Mouse (Mus musculus): ENCODE measurements around the gene Zfp334. TPM values are rescaled to one million over a fixed set of nuclear protein-coding genes. Genes with fewer than 3 reads are reported as not detected.

Zfp334 gene
- polyA plus RNA-seq, 1 experiment from 2014 or later, result 22.0 TPM

- H3K9ac ChIP-seq (replicated peaks; ENCODE audit: low read length), result no peak overlapping the region
- no peaks in the 10 kb centered on the region for H3K9me3 ChIP-seq (replicated peaks; ENCODE audit: control insufficient read depth, low read length)
- peaks cover 13% of the 10 kb centered on the region; the same call in 1 of the 2 replicates for H3K4me1 ChIP-seq (ENCODE audit: control insufficient read depth, insufficient read depth, low read length)
- WGBS, result 38% methylated on average over 5 of the region's 5 CpGs
- no peak for ATAC-seq (replicated peaks; ENCODE audit: insufficient number of reproducible peaks, low FRiP score, low TSS enrichment, low read depth)
- H3K4me2 ChIP-seq (ENCODE audit: low read depth, low read length), result no peak overlapping the region
- no peaks in the 10 kb centered on the region for H3K27me3 ChIP-seq (ENCODE audit: control insufficient read depth, insufficient read depth, low read length)
- DNase-seq (ENCODE audit: low spot score), result no peak
- no peak overlapping the region for H3K4me3 ChIP-seq (ENCODE audit: low read depth, low read length)
- no peaks in the 10 kb centered on the region for H3K36me3 ChIP-seq (replicated peaks; ENCODE audit: control insufficient read depth, insufficient read depth, low read depth, low read length)
- H3K27ac ChIP-seq (replicated peaks; ENCODE audit: low read depth, low read length), result peak overlapping the region; percentile 43; the same call in 1 of the 2 replicates
These were observed 26.3 kb upstream of the Zfp334 start for GRCm38 (mm10) chr2:165414321-165414720.

GRCm38 (mm10) chr2:165413884-165414283 is 25.8 kb upstream of the Zfp334 start:
- Histone ChIP-seq H3K4me3 (ENCODE audit: low read depth, low read length) (no peak overlapping the region), H3K27ac (replicated peaks; ENCODE audit: low read depth, low read length) (no peak overlapping the region), H3K4me1 (ENCODE audit: control insufficient read depth, insufficient read depth, low read length) (peaks cover 13% of the 10 kb centered on the region; the same call in 1 of the 2 replicates), H3K27me3 (ENCODE audit: control insufficient read depth, insufficient read depth, low read length) (no peaks in the 10 kb centered on the region), H3K36me3 (replicated peaks; ENCODE audit: control insufficient read depth, insufficient read depth, low read depth, low read length) (no peaks in the 10 kb centered on the region), H3K9me3 (replicated peaks; ENCODE audit: control insufficient read depth, low read length) (no peaks in the 10 kb centered on the region), H3K4me2 (ENCODE audit: low read depth, low read length) (no peak overlapping the region), H3K9ac (replicated peaks; ENCODE audit: low read length) (no peak overlapping the region)
- DNase-seq (ENCODE audit: low spot score), result no peak
- 41% methylated on average over 3 of the region's 3 CpGs for WGBS
- ATAC-seq (replicated peaks; ENCODE audit: insufficient number of reproducible peaks, low FRiP score, low TSS enrichment, low read depth), result no peak

DNA sequence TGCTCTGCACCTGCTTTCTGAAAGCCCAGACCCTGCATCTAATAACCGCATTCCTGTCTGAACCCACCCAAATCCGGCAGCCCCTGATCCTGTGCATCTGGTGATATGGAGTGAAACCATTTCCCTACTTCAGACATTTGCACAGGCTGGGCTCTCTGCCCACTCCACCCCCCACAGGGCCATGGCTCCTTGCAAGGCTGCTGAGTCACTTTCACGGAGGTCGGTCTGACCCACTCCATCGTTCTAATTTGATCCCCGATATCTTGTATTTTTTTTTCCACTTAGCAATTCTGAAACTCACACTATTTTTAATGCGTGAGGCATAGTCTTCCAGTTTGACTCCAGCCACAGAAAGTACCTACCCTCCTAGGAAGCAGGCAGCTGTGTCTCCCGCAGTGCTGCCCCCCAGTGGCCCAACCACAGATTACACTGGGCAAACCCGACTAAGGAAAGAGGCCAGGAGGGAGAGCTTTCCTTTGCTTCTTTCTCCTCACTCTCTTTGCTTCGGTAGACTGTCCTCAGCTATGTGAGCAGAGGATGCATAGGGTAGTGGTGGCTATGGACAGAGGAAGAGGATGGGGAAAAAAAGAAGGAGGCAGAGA is 19.7 kb upstream of the Zfp334 start:
- Histone ChIP-seq H3K4me1 (ENCODE audit: control insufficient read depth, insufficient read depth, low read length) (no peaks in the 10 kb centered on the region), H3K4me3 (ENCODE audit: low read depth, low read length) (no peak overlapping the region), H3K9ac (replicated peaks; ENCODE audit: low read length) (no peak overlapping the region), H3K36me3 (replicated peaks; ENCODE audit: control insufficient read depth, insufficient read depth, low read depth, low read length) (no peaks in the 10 kb centered on the region), H3K27me3 (ENCODE audit: control insufficient read depth, insufficient read depth, low read length) (no peaks in the 10 kb centered on the region), H3K9me3 (replicated peaks; ENCODE audit: control insufficient read depth, low read length) (no peaks in the 10 kb centered on the region), H3K4me2 (ENCODE audit: low read depth, low read length) (no peak overlapping the region), H3K27ac (replicated peaks; ENCODE audit: low read depth, low read length) (no peak overlapping the region)
- WGBS, result 46% methylated on average over 10 of the region's 10 CpGs
- DNase-seq (ENCODE audit: low spot score) (peak; percentile 76), ATAC-seq (replicated peaks; ENCODE audit: insufficient number of reproducible peaks, low FRiP score, low TSS enrichment, low read depth) (no peak)

DNA sequence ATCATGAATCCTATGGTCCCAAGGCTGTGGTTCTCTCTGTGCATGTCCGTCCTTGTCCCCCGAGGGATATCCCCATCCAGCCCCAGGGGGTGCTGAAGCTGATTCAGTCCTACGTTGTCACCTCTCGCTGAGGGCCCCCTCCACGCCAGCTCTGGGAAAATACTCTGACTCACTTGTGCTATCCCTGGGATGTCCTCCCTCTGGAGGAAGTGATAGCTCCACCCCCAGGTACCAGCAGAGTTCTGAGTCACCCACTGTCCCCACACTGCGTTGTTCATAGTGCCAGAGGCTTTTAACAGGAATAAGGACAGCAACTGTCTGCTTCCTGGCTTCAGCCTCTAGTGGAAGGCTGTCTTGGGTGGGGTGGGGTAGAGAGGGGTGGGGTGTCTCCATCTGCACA is 17.3 kb upstream of the Zfp334 start:
- H3K27ac ChIP-seq (replicated peaks; ENCODE audit: low read depth, low read length), result no peak overlapping the region
- no peaks in the 10 kb centered on the region for H3K9me3 ChIP-seq (replicated peaks; ENCODE audit: control insufficient read depth, low read length)
- H3K4me1 ChIP-seq (ENCODE audit: control insufficient read depth, insufficient read depth, low read length), result no peaks in the 10 kb centered on the region
- no peaks in the 10 kb centered on the region for H3K27me3 ChIP-seq (ENCODE audit: control insufficient read depth, insufficient read depth, low read length)
- H3K4me3 ChIP-seq (ENCODE audit: low read depth, low read length), result no peak overlapping the region
- DNase-seq (ENCODE audit: low spot score) (no peak), ATAC-seq (replicated peaks; ENCODE audit: insufficient number of reproducible peaks, low FRiP score, low TSS enrichment, low read depth) (no peak)
- WGBS, result 51% methylated on average over 6 of the region's 6 CpGs
- no peaks in the 10 kb centered on the region for H3K36me3 ChIP-seq (replicated peaks; ENCODE audit: control insufficient read depth, insufficient read depth, low read depth, low read length)
- H3K9ac ChIP-seq (replicated peaks; ENCODE audit: low read length), result no peak overlapping the region
- no peak overlapping the region for H3K4me2 ChIP-seq (ENCODE audit: low read depth, low read length)

- Histone ChIP-seq H3K4me1 (ENCODE audit: control insufficient read depth, insufficient read depth, low read length) (no peaks in the 10 kb centered on the region), H3K27me3 (ENCODE audit: control insufficient read depth, insufficient read depth, low read length) (no peaks in the 10 kb centered on the region), H3K4me2 (ENCODE audit: low read depth, low read length) (no peak overlapping the region), H3K36me3 (replicated peaks; ENCODE audit: control insufficient read depth, insufficient read depth, low read depth, low read length) (no peaks in the 10 kb centered on the region), H3K4me3 (ENCODE audit: low read depth, low read length) (no peak overlapping the region), H3K9ac (replicated peaks; ENCODE audit: low read length) (no peak overlapping the region), H3K27ac (replicated peaks; ENCODE audit: low read depth, low read length) (no peak overlapping the region), H3K9me3 (replicated peaks; ENCODE audit: control insufficient read depth, low read length) (no peaks in the 10 kb centered on the region)
- 68% methylated on average over 9 of the region's 9 CpGs for WGBS
- no peak for DNase-seq (ENCODE audit: low spot score)
- no peak for ATAC-seq (replicated peaks; ENCODE audit: insufficient number of reproducible peaks, low FRiP score, low TSS enrichment, low read depth)
These were observed 16.9 kb upstream of the Zfp334 start for GRCm38 (mm10) chr2:165404951-165405350.

- no peaks in the 10 kb centered on the region for H3K27me3 ChIP-seq (ENCODE audit: control insufficient read depth, insufficient read depth, low read length)
- no peaks in the 10 kb centered on the region for H3K36me3 ChIP-seq (replicated peaks; ENCODE audit: control insufficient read depth, insufficient read depth, low read depth, low read length)
- 58% methylated on average over 15 of the region's 15 CpGs for WGBS
- no peak overlapping the region for H3K4me2 ChIP-seq (ENCODE audit: low read depth, low read length)
- DNase-seq (ENCODE audit: low spot score) (peak; percentile 66), ATAC-seq (replicated peaks; ENCODE audit: insufficient number of reproducible peaks, low FRiP score, low TSS enrichment, low read depth) (peak; percentile 50; the same call in 1 of the 2 replicates)
- peaks cover 8% of the 10 kb centered on the region; the same call in 1 of the 2 replicates for H3K4me1 ChIP-seq (ENCODE audit: control insufficient read depth, insufficient read depth, low read length)
- no peaks in the 10 kb centered on the region for H3K9me3 ChIP-seq (replicated peaks; ENCODE audit: control insufficient read depth, low read length)
- H3K9ac ChIP-seq (replicated peaks; ENCODE audit: low read length), result no peak overlapping the region
- H3K27ac ChIP-seq (replicated peaks; ENCODE audit: low read depth, low read length), result peak overlapping the region; percentile 74; the same call in 1 of the 2 replicates
- no peak overlapping the region for H3K4me3 ChIP-seq (ENCODE audit: low read depth, low read length)
These were observed 10.2 kb upstream of the Zfp334 start for GRCm38 (mm10) chr2:165398164-165398785.

GRCm38 (mm10) chr2:165397502-165398163 is 9.6 kb upstream of the Zfp334 start:
- Histone ChIP-seq H3K4me1 (ENCODE audit: control insufficient read depth, insufficient read depth, low read length) (peaks cover 8% of the 10 kb centered on the region; the same call in 1 of the 2 replicates), H3K27ac (replicated peaks; ENCODE audit: low read depth, low read length) (peak overlapping the region; percentile 74), H3K9ac (replicated peaks; ENCODE audit: low read length) (0 out of 2 replicates have a peak overlapping the region, but pooled peaks have one; percentile 18), H3K9me3 (replicated peaks; ENCODE audit: control insufficient read depth, low read length) (no peaks in the 10 kb centered on the region), H3K27me3 (ENCODE audit: control insufficient read depth, insufficient read depth, low read length) (no peaks in the 10 kb centered on the region), H3K36me3 (replicated peaks; ENCODE audit: control insufficient read depth, insufficient read depth, low read depth, low read length) (no peaks in the 10 kb centered on the region), H3K4me2 (ENCODE audit: low read depth, low read length) (peak overlapping the region; percentile 24), H3K4me3 (ENCODE audit: low read depth, low read length) (no peak overlapping the region)
- ATAC-seq (replicated peaks; ENCODE audit: insufficient number of reproducible peaks, low FRiP score, low TSS enrichment, low read depth) (0 out of 2 replicates have a peak, but pooled peaks have one; percentile 24), DNase-seq (ENCODE audit: low spot score) (no peak)
- 50% methylated on average over 23 of the region's 23 CpGs for WGBS

Measured in embryonic facial prominence, embryonic 11.5 days (tissue).